Mouse (Mus musculus): ENCODE measurements around the gene Rcc1l.

Gene Rcc1l

GRCm38 (mm10) chr5:134115639-134116259 is 60.8 kb downstream of the Rcc1l start:
- DNase-seq (ENCODE audit: low spot score): no peak

DNA sequence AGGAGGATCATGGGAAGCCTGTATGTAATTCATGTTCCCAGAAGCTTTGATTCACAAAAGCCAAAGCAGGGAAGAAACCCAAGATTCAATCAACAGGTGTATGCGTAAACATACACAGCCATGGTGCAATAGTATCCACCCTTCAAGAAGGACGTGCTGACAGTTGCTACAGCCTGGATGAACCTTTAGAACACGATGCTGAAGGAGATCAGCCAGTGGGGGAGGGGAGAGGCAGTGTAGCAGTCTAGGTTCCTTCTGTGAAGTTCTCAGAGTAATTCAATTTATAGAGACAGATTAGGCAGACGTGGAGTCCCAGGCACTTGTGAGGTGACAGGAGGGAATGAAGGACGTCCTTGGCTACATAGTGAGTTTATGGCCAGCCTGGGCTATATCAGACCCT is 61.6 kb downstream of the Rcc1l start:
- no peak for DNase-seq (ENCODE audit: low spot score)

GRCm38 (mm10) chr5:134105829-134106228 is 70.7 kb downstream of the Rcc1l start:
- DNase-seq (ENCODE audit: low spot score): no peak

GRCm38 (mm10) chr5:134102720-134103119 is 73.9 kb downstream of the Rcc1l start:
- DNase-seq (ENCODE audit: low spot score): no peak

DNA sequence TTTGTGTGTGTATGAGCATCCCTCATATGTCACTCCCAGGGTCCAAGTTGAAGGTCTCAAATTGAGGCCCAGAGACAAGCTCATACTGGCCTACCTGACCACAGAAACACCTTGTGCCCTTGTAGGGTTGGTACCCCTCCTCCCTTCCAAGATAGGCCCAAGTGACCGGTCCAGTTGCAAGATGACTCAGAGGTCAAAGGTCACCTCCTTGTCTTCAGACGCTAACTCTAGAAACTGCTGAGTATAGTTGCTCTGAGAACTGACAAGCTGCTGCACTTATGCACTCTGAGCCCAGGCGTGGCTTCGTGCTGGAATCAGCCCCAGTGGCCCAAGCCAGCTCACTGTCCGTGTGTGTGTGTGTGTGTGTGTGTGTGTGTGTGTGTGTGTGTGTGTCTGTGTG is 74.7 kb downstream of the Rcc1l start:
- DNase-seq (ENCODE audit: low spot score): peak; percentile 65

DNA sequence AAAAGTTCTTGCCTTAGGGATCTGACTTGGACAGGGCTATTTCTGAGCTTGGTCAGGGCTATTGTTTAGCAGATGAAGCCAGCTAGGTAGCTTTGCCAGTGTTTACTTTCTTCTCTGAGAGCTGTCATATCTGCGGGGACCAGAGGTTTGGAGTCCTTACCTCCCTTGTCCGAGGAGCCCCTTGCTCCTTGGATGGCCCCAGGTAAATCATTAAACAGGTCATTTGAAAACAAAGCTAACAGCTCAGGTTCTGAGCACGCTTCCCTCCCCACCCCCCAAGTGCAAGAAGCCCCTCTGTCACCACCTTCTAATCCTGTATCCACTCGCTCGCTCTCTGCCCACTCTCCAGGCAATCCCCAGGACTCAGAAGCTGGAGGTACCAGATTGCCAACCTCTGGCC is 75.3 kb downstream of the Rcc1l start:
- DNase-seq (ENCODE audit: low spot score): no peak

GRCm38 (mm10) chr5:134100232-134100771 is 76.3 kb downstream of the Rcc1l start:
- no peak for DNase-seq (ENCODE audit: low spot score)

- peak; percentile 93 for DNase-seq (ENCODE audit: low spot score)
Observed at GRCm38 (mm10) chr5:134099496-134100211, 76.9 kb downstream of the Rcc1l start, which contains the start of gene Castor2. Gene Castor2 (plus strand): TSS chr5:134099711.

GRCm38 (mm10) chr5:134098976-134099375 is 77.6 kb downstream of the Rcc1l start:
- no peak for DNase-seq (ENCODE audit: low spot score)

DNA sequence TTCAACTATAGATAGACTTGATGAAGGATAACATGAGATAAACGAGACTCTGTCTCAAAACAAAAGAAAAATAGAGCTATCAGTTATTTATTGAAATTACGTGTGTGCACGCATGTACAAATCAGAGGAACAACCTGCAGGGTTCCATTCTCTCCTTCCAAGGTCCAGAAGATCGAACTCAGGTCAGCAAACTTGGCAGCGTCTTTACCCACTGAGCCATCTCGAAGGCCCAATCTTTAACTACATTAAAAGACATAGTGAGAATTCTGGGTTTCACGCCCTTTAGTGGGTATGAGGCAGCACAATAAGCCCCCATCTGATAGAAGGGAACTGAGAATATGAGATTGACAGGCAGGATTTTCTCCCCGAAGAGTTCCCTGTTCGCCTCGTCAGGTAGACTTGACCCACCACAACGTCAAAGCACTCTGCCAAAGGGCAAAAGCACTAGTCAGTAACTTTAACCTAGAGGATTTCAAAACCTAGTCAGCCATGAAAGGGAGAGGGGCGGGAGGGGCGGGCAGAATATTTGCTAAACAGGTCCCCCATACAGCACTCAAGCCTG is 78.2 kb downstream of the Rcc1l start:
- DNase-seq (ENCODE audit: low spot score): no peak

Measured in embryo, embryonic 10 days (tissue).